Mouse (Mus musculus) 3134 (cell line): ENCODE results near the gene Acot10.
"Not testable (repeated sequence)": the region's sequence is repeated elsewhere in the genome, so short reads cannot be mapped to it uniquely, and the experiment has no call there.

ENCODE experiments used
- DNase-seq: peaks from one replicate; pipeline ENCODE4 v3.0.0-alpha.2; 2011; ENCODE audit warnings: low spot score; ENCODE audit not compliant: insufficient read length; ENCODE audit errors: extremely low read depth

The Acot10 gene

DNA sequence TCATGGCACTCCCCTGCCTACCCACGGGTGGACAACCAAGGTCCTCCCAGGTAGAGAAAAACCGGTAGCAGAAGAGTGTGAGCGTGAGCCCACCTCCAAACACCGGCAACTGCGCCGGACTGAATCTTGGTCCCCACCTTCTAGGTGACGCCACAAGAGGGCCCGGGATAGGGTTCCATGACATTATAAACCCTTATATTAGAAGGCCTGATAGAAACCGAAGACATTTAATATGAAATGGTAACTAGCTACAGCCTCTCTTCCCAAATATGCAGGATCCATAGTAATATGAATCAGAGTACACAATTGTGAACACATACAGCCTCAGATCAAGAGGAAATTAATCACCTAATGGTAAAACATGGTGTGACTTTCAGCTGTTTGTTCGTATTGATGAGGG lies at the start of gene Acot10:
Acot10 (minus strand) TSS at position 101 of the 400 bp plus-strand sequence.
- DNase-seq, result no peak

DNA sequence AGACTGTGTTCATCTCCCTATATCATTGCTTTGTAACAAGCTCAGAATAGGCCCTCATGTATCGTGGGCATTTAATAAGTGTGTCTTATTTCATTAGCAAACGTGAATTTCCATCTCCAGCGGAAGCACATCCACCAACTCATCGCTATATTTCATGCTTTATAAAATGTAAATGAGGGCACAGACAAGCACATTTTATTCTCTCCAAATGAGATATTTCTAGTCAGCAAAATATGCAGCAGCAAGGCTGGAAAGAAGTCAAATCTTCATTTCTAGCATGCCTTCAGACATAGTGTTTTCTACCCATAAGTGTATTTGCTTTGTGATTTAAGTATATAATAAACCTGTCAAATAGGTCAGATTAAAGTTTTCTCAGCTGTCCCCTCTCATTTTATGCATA lies 45.3 kb upstream of the Acot10 start:
- no peak for DNase-seq

DNA sequence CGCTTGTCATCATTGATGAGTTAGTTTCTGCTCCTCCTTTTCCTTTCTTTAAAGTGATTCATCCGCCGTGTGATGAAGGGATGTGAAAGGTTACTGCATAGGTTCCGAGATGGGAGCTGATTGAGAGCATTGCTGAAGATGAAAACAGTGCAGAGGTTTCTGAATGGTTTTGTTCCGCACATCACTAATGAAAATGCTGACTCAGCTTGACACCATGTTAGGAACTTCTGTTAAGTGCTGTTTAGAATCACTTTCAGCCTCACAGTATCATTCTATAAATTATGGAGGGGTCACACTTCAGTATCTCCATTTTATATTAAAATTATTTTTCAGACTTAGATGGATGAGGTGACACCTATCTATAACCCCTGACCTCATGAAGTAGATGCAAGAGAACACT lies 29.7 kb upstream of the Acot10 start:
- no peak for DNase-seq

DNA sequence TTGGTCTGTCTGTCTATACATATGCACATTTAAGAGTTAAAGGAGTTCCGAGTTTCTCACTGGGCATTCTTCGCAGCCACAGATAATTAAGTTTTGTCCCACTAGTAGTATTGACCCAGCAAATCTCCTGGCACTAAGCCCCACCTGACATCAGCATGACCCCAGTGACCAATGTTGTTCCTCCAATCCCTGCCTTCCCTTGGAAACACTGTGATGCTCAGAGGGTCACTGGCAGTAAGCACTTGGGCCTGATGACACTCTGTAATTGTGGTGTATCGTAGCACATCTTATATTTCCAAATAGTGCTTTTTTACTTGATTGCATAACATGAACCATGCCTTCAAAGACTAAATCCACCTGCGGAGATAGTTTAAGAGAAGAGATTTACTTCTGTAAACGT lies 17.6 kb upstream of the Acot10 start:
- no peak for DNase-seq

DNA sequence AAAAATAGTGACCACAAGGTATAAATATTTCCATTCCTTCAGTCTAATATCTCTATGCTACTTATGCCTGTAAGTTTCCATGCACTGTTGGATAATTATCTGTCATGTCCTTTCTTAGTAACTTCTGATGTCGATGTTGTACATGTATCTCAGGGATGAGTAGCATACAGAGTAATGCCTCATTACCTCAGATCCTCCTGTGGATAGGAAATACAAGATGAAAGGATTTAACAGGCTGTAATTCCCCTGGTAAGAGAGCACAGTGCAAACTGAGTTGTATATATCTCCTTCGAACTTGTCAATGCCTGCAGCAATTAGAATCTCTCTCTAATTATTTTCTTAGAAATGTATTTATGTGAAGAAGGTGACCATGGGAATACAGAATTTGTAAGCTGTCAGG lies 16.2 kb upstream of the Acot10 start:
- DNase-seq, result no peak

DNA sequence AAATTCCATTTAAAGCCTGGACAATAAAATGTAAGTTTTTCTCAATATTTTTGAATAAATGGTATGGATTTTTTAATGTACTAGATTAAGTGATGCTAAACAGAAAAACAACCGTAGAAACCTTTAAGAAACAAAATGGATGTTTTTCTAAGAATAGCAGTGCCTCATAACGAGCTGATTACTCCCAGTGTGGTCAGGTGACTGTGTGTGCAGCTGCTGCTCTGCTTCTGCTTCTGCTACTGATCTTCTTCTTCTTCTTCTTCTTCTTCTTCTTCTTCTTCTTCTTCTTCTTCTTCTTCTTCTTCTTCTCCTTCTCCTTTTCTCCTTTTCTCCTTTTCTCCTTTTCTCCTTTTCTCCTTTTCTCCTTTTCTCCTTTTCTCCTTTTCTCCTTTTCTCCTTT lies 3.0 kb upstream of the Acot10 start:
- not testable (repeated sequence) for DNase-seq

DNA sequence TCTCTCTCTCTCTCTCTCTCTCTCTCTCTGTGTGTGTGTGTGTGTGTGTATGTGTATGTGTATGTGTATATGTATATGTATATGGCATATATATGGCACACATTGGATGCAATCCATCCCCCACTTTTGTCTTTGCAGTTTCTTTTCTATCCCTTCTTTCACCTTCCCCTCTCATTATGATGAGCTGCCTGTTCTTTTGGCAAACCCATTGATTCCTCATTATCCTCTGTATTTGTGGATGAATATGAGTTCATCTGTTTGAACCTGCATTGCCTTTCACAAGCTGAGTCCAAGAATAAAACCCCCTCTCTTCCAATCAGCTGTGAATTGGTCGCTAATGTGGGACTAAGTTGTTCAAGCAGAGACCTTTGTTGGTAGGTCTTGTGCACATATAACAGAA lies 1.4 kb upstream of the Acot10 start:
- no peak for DNase-seq

DNA sequence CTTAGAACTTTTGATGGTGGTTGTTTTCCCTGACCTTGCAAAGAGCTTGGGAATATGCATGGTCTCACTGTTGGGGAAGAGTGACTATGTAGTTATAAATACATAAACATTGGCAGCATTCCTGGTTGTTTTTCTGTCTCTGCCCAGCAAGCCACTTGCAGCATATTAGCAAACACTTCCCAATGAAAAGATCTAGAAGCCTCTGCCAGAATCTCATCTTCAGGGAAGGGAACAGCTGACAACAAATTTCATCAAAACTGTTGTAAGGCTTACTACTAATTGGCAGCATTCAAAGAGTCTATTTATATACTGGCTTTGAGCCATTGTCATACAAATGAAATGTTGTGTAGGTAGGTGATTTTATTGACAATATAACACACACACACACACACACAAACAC lies 800 bp upstream of the Acot10 start:
- no peak for DNase-seq

DNA sequence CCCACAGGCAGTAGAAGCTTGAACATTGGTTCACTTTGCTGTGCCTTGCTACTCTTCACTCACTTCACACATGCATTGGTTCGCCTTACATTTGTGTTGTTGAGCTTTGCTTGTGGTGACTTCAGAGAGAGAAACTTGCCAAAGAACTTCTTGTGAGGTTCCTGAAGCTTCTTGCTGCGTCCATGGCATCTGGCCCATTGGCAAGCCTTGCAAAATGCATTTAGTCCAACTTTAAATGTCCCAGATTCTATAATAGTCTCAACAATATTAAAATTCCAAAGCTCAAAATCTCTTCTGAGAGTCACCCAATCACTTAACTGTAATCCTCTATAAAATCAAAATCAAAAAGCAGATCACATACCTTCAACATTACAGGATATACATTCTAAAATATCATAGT lies 6.3 kb downstream of the Acot10 start:
- DNase-seq, result no peak

DNA sequence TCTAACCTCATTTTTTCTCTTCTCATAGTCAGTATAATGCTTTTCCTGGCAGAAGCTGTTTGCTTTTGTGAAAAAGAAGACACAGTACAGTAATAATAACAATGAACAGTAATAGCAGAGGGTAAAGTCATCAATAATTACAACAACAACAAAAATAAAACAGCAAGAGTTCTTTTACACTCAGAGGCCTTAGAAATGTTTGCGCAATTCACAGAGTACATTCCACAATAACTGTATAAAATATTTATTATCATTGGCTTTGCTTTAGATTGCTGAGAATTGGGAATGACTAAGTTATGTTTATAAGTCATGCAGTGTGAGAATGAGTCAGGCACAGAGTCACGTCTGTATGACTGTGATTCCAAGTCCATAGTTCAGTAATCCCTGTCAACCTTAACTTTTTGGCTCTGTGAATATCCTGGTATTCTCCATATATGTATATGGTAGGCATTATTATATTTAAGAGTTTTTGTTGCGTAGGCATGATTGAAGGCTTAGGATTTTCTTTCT lies 23.6 kb downstream of the Acot10 start:
- peak; percentile 13 for DNase-seq

DNA sequence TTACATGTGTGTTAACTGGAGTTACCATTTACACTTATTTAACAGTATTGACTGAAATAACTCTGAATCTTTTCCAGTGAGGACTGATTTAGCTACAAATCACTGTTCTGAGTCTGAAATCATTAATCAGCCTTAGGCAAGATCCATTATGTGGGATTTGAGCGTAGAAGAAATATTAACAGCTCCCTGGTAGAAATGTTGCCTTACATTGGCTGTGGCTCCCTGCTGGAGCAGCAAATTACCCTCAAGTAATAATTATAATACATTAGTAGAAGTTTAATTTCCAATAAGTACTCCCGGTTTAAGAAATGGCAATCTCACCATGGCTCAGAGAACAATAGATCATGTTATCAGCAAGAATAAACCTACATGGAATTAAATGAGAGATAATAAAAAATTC lies 27.4 kb downstream of the Acot10 start:
- DNase-seq, result no peak

DNA sequence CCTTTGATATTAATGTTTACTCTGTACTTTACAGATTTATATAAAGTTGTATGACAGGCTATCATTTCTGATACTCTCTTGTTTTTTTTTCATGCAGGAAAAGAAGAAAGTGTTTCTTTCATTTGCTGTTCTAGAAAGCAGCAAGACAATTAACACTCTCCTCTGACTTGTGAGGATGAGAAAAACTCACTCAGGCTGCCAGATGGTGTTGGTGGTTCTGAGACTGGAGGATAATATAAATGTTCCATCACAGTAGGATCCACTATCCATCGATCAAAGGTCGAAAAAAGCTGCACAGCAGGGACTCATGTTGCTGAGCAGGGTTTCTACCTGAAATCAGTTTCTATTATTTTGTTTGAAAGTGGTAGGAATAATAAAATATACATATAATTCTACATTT lies 32.0 kb downstream of the Acot10 start:
- no peak for DNase-seq
